Comparison of ENCODE assay signal across 14 mouse cellular contexts in genomic region chr5:149267493-149267892, GRCm38 (mm10). TPM values are rescaled to one million over a fixed set of nuclear protein-coding genes. Genes with fewer than 3 reads are reported as not detected.
DNase-seq lines count a peak whose midpoint lies in the region; ATAC-seq lines count a peak whose summit lies in the region.
"Had no signal": no experiment of that assay in that cellular context is flagged by ENCODE, and none has a peak within 500 bp of the region (broad histone marks: within the 10 kb centered on the region; RNA-seq: fewer than 3 reads in every experiment).

No protein-coding gene starts in this region.

- H3K4me3 ChIP-seq in megakaryocyte, embryonic 14.5 days (replicated peaks) = peak overlapping the region; percentile 96
- no peak overlapping the region for H3K4me3 ChIP-seq in heart, embryonic 10.5 days
- H3K4me3 ChIP-seq: forebrain, embryonic 10.5 days; limb, embryonic 13.5 days had no signal

- no peak overlapping the region; the same call in 1 of the 2 replicates for H3K27ac ChIP-seq in heart, embryonic 10.5 days
- H3K27ac ChIP-seq: forebrain, embryonic 10.5 days; kidney, postnatal 0 days; limb, embryonic 13.5 days had no signal

- H3K27me3 ChIP-seq in megakaryocyte, embryonic 14.5 days (replicated peaks) = no peaks in the 10 kb centered on the region
- H3K27me3 ChIP-seq in heart, embryonic 10.5 days (ENCODE audit: insufficient read depth, poor library complexity, severe bottlenecking) = no peaks in the 10 kb centered on the region; the same call in 1 of the 2 replicates
- H3K27me3 ChIP-seq: CH12.LX; limb, embryonic 13.5 days had no signal

- WGBS in heart, embryonic 10.5 days = 72% methylated on average over 4 of the region's 4 CpGs

- H3K4me1 ChIP-seq in megakaryocyte, embryonic 14.5 days = peaks cover 87% of the 10 kb centered on the region
- H3K4me1 ChIP-seq in heart, embryonic 10.5 days = peaks cover 13% of the 10 kb centered on the region; the same call in 1 of the 2 replicates
- H3K4me1 ChIP-seq: limb, embryonic 13.5 days had no signal

- ATAC-seq in hematopoietic stem cell, adult 5-6 weeks (replicated peaks in 1 of 2; ENCODE audit: insufficient read depth in 1 of 2, low FRiP score in 2 of 2, low TSS enrichment in 1 of 2, low read depth in 1 of 2, poor library complexity in 2 of 2, severe bottlenecking in 2 of 2) = peak; percentile 8 to 37; a peak in 2 of 4 replicates

- peaks cover 53% of the 10 kb centered on the region for H3K36me3 ChIP-seq in megakaryocyte, embryonic 14.5 days (replicated peaks; ENCODE audit: low read length)
- H3K36me3 ChIP-seq in heart, embryonic 10.5 days = no peaks in the 10 kb centered on the region
- H3K36me3 ChIP-seq: forebrain, embryonic 10.5 days; limb, embryonic 13.5 days had no signal

- DNase-seq in 3T3-L1 (ENCODE audit: low read depth, low spot score) = peak; percentile 94
- peak; percentile 28 for DNase-seq in Muller cell, postnatal 12 days (ENCODE audit: inconsistent ontology term)
- DNase-seq in thymus, postnatal 4 days = no peak
- DNase-seq in right cerebral cortex, postnatal 14 days = no peak
- no peak for DNase-seq in layer of hippocampus, postnatal 36 days
- DNase-seq in heart, embryonic 10.5 days (ENCODE audit: low spot score) = no peak
- DNase-seq: cerebellum, adult 9-10 months; heart, postnatal 10 days had no signal

- H3K9me3 ChIP-seq in megakaryocyte, embryonic 14.5 days = peaks cover 5% of the 10 kb centered on the region; the same call in 1 of the 2 replicates
- H3K9me3 ChIP-seq in heart, embryonic 10.5 days = no peaks in the 10 kb centered on the region
- H3K9me3 ChIP-seq: forebrain, embryonic 10.5 days; limb, embryonic 13.5 days had no signal

RNA-seq across cellular contexts. Expression of gene Alox5ap, which starts 2.9 kb away (rescaled TPM):
- total RNA-seq in hematopoietic stem cell, adult 5-6 weeks (2017) = 324 and 337 TPM in 2 replicates
- polyA plus RNA-seq in megakaryocyte, embryonic 14.5 days (2012; ENCODE audit: insufficient read depth, low replicate concordance) = 15.7 and 31.2 TPM in 2 replicates
- 10 to 100 TPM in 1 of 2 experiments, 1 to 10 TPM in 1; 9.8 to 12.4 TPM for total RNA-seq in layer of hippocampus, postnatal 36 days (2021)
- 4.3 and 4.5 TPM in 2 replicates for polyA plus RNA-seq in heart, embryonic 10.5 days (2016; fragmentation: Nextera tagmentation; extraction: Ambion mirVana)

Comparison
In these comparisons a context has a peak if more than half of its experiments do, and no peak if none do; other contexts are left out.
1. DNase-seq: peak in 3T3-L1 (single experiment) and Muller cell, postnatal 12 days (single experiment); none in thymus, postnatal 4 days (single experiment), right cerebral cortex, postnatal 14 days (single experiment), layer of hippocampus, postnatal 36 days (0 of 2) and heart, embryonic 10.5 days (single experiment).
2. RNA of gene Alox5ap, which starts 2.9 kb away (total RNA-seq): 324 to 337 TPM in hematopoietic stem cell, adult 5-6 weeks; 9.8 to 12.4 TPM in layer of hippocampus, postnatal 36 days; every median in the first group is over 10 times any median in the second.